Mouse (Mus musculus) forebrain, embryonic 15.5 days (tissue): ENCODE data around the gene Asna1. TPM values are rescaled to one million over a fixed set of nuclear protein-coding genes. Genes with fewer than 3 reads are reported as not detected.

Experiments used
- ATAC-seq: fragments of 200-750 bp; cut with Nextera tagmentation; replicated peaks from 2 replicates; pipeline ENCODE4 v1.8.0; 2017; ENCODE audit warnings: mild to moderate bottlenecking, moderate TSS enrichment, moderate library complexity
- H3K27ac ChIP-seq: fragments of 300-500 bp; sonication (generic); replicated peaks from 2 replicates; pipeline ENCODE4 v1.5.1; 2015; ENCODE audit warnings: mild to moderate bottlenecking, inconsistent platforms
- H3K27me3 ChIP-seq: fragments of 300-500 bp; sonication (generic); 2 replicates; pipeline ENCODE4 v1.6.1; 2015; ENCODE audit warnings: inconsistent platforms
- H3K36me3 ChIP-seq: fragments of 300-500 bp; sonication (generic); 2 replicates; pipeline ENCODE4 v1.6.1; 2015; ENCODE audit warnings: mild to moderate bottlenecking, inconsistent platforms
- H3K4me1 ChIP-seq: fragments of 300-500 bp; sonication (generic); 2 replicates; pipeline ENCODE4 v1.6.1; 2015; ENCODE audit warnings: inconsistent platforms
- H3K4me2 ChIP-seq: fragments of 300-500 bp; sonication (generic); replicated peaks from 2 replicates; pipeline ENCODE4 v1.6.1; 2015; ENCODE audit warnings: mild to moderate bottlenecking, inconsistent platforms
- H3K4me3 ChIP-seq: fragments of 300-500 bp; sonication (generic); 2 replicates; pipeline ENCODE4 v1.5.1; 2015; ENCODE audit warnings: mild to moderate bottlenecking, inconsistent platforms
- H3K9ac ChIP-seq: fragments of 300-500 bp; sonication (generic); replicated peaks from 2 replicates; pipeline ENCODE4 v1.6.1; 2015; ENCODE audit warnings: mild to moderate bottlenecking, inconsistent platforms
- H3K9me3 ChIP-seq: fragments of 300-500 bp; sonication (generic); 2 replicates; pipeline ENCODE4 v1.6.1; 2016; ENCODE audit warnings: inconsistent platforms
- WGBS: fragments of 180-500 bp; shearing (Covaris S2); methylation state at CpG from one replicate; pipeline ENCODE4 v1.1.7; 2015; ENCODE audit warnings: mixed read lengths; 5-methylcytosine and 5-hydroxymethylcytosine counted together
- polyA plus RNA-seq: library from polyadenylated mRNA; unstranded; fragments of >200 nt; fragmentation: Nextera tagmentation; extraction: Ambion mirVana; gene quantifications from 2 replicates; pipeline ENCODE4 v1.2.1, GENCODE M21; 2015

Asna1 gene
- polyA plus RNA-seq = 152 and 154 TPM in 2 replicates

DNA sequence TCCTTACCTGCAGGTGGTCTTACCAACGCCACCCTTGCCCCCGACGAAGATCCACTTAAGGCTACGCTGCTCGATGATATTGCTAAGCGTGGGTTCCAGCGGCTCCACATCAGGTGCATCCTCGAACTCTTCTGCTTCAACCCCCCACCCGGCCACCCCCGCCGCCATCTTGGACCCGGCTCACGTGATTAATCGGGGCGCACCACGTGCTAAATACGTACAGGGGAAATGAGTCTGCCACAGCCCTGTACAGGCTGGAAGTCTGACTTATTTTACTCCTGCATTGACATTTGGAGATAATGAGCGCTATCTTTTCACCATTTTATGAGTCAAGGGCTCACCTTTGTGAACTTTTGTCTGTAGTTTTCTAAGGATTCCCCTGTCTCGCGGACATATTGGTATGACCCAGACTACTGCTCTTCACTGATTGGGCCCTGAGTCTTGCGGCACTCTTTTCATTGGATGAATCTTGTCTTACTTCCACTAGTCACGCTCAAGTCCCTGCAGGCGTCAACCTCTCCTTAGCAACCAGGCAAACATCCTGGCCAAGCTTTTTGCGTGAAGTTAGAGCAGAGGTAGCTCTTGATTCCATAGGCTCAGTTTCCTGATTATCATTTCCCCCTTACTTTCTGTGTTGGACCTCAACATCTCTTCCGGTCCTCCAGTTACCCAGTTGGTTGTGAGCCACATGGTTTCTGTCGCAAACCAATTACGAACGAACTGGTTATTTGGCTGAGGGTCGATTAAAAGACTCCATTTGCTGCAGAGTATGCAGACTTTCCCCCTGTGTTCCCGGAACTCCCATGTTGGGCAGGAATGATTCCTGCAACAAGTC lies at the start of gene Asna1:
Asna1 (minus strand) TSS at position 184 of the 835 bp plus-strand sequence.
- Histone ChIP-seq H3K4me2 (peak within 1 kb of the TSS; percentile 71), H3K27me3 (no peaks in the 10 kb centered on the region), H3K9me3 (no peaks in the 10 kb centered on the region), H3K4me1 (peaks cover 44% of the 10 kb centered on the region), H3K27ac (peak within 1 kb of the TSS; percentile 84), H3K9ac (peak within 1 kb of the TSS; percentile 63), H3K36me3 (peaks cover 33% of the 10 kb centered on the region), H3K4me3 (peak within 1 kb of the TSS; percentile 92)
- peak; percentile 91 for ATAC-seq
- WGBS = 7% methylated on average over 30 of the region's 30 CpGs

DNA sequence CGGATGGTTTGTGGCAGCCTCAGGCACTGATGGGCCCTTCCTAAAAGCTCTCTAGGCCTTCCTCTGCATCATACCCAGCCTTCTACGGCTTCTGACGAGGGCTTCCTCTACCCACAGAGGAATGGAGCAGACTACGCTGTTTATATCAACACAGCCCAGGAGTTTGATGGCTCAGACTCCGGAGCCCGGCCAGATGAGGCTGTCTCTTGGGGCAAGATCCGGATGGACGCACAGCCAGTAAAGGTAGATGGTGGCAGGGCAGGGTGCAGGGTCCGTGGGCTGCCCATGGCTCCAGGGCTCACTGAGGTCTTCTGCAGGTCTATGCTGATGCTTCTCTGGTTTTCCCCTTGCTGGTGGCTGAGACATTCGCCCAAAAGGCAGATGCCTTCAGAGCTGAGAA lies 49.5 kb upstream of the Asna1 start:
- no peak overlapping the region for H3K27ac ChIP-seq
- H3K4me2 ChIP-seq = no peak overlapping the region
- H3K4me3 ChIP-seq = no peak overlapping the region
- no peaks in the 10 kb centered on the region for H3K27me3 ChIP-seq
- peaks cover 42% of the 10 kb centered on the region for H3K36me3 ChIP-seq
- H3K9me3 ChIP-seq = no peaks in the 10 kb centered on the region
- H3K9ac ChIP-seq = no peak overlapping the region
- 93% methylated on average over 10 of the region's 10 CpGs for WGBS
- no peak for ATAC-seq
- peaks cover 25% of the 10 kb centered on the region for H3K4me1 ChIP-seq

DNA sequence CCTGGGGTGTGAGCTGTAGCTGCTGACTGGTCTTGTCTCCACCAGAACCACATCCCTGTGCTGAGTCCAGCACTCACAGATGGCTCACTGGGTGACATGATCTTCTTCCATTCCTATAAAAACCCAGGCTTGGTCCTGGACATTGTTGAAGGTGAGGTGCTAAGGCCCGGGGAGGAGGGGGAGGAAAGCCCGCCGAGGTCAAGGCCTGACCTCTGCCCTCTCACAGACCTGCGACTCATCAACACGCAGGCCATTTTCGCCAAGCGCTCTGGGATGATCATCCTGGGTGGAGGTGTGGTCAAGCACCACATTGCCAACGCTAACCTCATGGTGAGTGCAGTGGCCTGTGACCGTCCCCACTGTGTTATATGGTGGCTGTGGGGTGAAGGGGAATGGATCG lies 49.1 kb upstream of the Asna1 start:
- Histone ChIP-seq H3K9me3 (no peaks in the 10 kb centered on the region), H3K27ac (no peak overlapping the region), H3K27me3 (no peaks in the 10 kb centered on the region), H3K9ac (no peak overlapping the region), H3K4me3 (no peak overlapping the region), H3K36me3 (peaks cover 42% of the 10 kb centered on the region), H3K4me2 (no peak overlapping the region), H3K4me1 (peaks cover 21% of the 10 kb centered on the region)
- no peak for ATAC-seq
- WGBS = 92% methylated on average over 10 of the region's 10 CpGs

DNA sequence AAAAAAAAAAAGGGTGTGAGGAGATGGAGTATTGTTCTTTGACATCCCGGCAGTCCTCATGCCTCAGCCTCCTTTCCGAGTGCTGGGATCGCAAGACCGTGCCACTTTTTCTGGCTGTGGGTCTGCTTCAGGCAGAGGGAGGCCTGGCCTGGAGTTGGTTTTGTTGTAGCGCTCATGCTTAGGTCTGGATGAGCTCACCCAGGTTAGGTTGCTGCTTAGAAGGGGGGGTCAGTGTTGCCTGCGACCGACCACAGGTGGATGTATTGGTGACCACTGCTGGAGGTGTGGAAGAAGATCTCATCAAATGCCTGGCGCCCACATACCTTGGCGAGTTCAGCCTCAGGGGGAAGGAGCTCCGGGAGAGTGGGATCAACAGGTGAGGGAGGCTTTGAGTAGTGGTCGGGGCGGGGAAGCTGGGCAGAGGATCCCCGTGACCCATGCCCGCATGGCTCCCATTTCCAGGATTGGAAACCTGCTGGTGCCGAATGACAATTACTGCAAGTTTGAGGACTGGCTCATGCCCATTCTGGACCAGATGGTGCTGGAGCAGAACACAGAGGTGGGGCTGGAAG lies 48.0 kb upstream of the Asna1 start:
- no peak overlapping the region for H3K4me3 ChIP-seq
- H3K27me3 ChIP-seq = no peaks in the 10 kb centered on the region
- ATAC-seq = no peak
- no peak overlapping the region for H3K27ac ChIP-seq
- no peak overlapping the region for H3K9ac ChIP-seq
- H3K4me2 ChIP-seq = no peak overlapping the region
- peaks cover 21% of the 10 kb centered on the region for H3K4me1 ChIP-seq
- H3K36me3 ChIP-seq = peaks cover 43% of the 10 kb centered on the region
- 94% methylated on average over 15 of the region's 15 CpGs for WGBS
- no peaks in the 10 kb centered on the region for H3K9me3 ChIP-seq

DNA sequence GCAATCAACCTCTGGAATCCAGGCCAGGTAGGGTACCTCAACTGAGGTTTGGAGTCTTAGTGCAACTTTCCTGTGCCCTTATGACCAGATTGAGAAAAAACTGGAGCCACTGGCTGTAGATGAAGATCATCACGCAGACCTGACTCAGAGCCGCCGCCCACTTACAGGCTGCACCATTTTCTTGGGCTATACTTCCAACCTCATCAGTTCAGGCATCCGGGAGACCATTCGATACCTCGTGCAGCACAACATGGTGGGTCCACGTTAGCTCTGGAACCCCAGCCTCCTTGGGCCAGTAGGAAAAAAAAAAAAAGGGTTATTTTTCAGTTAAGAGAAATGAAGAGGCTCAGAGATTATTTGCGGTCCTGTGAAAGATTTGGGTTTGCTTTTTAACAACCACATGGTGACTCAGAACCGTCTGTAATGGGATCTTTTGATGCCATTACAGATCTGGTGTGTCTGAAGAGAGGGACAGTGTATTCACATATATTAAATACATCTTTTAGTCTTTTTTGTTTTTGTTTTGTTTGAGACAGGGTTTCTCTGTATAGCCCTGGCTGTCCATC lies 47.4 kb upstream of the Asna1 start:
- Histone ChIP-seq H3K4me2 (peak overlapping the region; percentile 57), H3K9me3 (no peaks in the 10 kb centered on the region), H3K36me3 (peaks cover 43% of the 10 kb centered on the region), H3K27me3 (no peaks in the 10 kb centered on the region), H3K4me3 (peak overlapping the region; percentile 81), H3K27ac (peak overlapping the region; percentile 96), H3K4me1 (peaks cover 21% of the 10 kb centered on the region), H3K9ac (peak overlapping the region; percentile 71)
- WGBS = 44% methylated on average over 9 of the region's 9 CpGs
- peak; percentile 5; the same call in 1 of the 2 replicates for ATAC-seq

DNA sequence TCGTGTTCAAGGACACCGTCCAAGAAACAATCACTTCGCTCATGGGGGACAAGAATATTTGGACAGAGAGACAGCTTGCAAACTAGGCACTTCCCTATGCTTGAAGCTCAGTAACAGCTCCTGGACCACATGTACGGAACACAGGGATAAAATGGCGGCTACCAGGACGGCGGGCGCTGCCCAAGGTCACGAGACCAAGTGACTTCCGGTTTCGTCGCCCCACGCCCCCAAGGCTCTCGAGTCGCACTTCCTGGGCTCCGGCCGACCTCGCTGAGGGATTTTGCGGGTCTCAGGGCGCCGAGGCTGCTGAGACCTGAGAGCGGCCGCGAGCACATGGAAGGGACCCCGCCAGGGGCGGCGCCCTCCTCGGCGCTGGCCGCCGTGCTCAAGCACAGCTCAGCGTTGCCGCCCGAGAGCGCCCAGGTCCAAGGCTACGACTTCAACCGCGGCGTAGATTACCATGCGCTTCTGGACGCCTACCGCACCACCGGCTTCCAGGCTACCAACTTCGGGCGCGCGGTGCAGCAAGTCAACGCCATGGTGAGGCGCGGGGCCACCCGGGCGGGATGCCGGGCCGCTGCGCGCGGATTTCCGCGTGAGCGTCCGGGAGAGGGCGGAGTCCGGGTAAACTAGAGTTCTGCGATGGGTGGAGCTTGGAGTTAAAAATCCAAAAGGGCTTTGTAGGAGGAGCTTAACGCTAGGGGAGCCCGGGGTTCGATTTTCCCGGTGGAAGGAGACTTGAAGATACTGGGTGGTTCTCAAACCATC lies 46.6 kb upstream of the Asna1 start, which contains the start of gene Dhps:
Dhps (plus strand) TSS at position 244 of the 768 bp plus-strand sequence.
- peak within 1 kb of the TSS; percentile 71 for H3K9ac ChIP-seq
- H3K9me3 ChIP-seq = no peaks in the 10 kb centered on the region
- peak within 1 kb of the TSS; percentile 57 for H3K4me2 ChIP-seq
- ATAC-seq = peak; percentile 93
- H3K27ac ChIP-seq = peak within 1 kb of the TSS; percentile 96
- no peaks in the 10 kb centered on the region for H3K27me3 ChIP-seq
- H3K36me3 ChIP-seq = peaks cover 44% of the 10 kb centered on the region
- peak within 1 kb of the TSS; percentile 81 for H3K4me3 ChIP-seq
- peaks cover 21% of the 10 kb centered on the region for H3K4me1 ChIP-seq
- under 1% methylated on average over 68 of the region's 68 CpGs for WGBS

DNA sequence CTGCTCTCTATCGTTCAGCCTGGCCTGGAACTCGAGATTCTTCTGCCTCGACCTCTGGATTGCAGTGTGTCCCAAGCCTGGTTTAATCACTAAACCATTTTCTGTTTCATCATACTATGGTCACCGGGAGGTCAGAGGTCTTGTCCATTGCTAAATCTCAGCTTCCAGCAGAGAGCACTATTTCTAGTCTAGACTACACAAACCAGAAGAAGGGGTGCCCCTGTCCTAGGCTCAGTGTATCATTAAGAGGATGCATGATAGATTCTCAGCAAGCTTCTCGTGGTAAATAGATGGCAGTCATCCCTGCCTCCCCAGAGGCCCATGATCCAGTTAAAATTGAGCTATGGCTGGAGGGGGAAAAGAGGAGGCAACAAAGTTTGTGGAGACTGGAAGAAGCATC lies 46.0 kb upstream of the Asna1 start:
- H3K9me3 ChIP-seq = no peaks in the 10 kb centered on the region
- H3K4me3 ChIP-seq = peak overlapping the region; percentile 81
- peak overlapping the region; percentile 96 for H3K27ac ChIP-seq
- peak overlapping the region; percentile 71; the same call in 1 of the 2 replicates for H3K9ac ChIP-seq
- H3K4me2 ChIP-seq = peak overlapping the region; percentile 57
- peaks cover 21% of the 10 kb centered on the region for H3K4me1 ChIP-seq
- WGBS = 82% methylated on average over 5 of the region's 5 CpGs
- peaks cover 42% of the 10 kb centered on the region for H3K36me3 ChIP-seq
- H3K27me3 ChIP-seq = no peaks in the 10 kb centered on the region
- ATAC-seq = no peak

DNA sequence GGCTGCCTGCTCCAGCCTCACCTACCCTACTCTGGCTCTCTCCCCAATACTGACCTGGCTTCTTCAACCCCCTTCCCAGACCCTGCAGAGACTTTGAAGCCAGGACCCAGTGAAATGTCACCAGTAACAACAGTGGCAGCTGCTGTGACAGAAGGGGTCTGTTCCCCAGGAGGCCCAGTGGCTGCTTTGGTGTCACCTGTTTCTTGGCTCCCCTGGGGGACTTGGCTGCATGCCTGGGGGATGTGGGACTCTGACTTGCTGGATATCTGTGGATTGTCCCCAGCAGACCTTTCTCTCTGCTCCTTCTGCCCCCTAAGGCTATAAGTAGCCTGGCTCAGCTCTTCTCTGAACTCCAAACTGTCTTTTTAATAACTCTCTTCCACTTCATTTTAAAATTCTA lies 42.9 kb upstream of the Asna1 start, which contains the start of gene Gm5741:
Gm5741 (minus strand) TSS at position 1 of the 400 bp plus-strand sequence.
- Histone ChIP-seq H3K9me3 (no peaks in the 10 kb centered on the region), H3K9ac (no peak within 1 kb of the TSS), H3K4me2 (no peak within 1 kb of the TSS), H3K4me3 (no peak within 1 kb of the TSS), H3K4me1 (peaks cover 18% of the 10 kb centered on the region), H3K27ac (no peak within 1 kb of the TSS), H3K27me3 (no peaks in the 10 kb centered on the region), H3K36me3 (peaks cover 24% of the 10 kb centered on the region; the same call in 1 of the 2 replicates)
- ATAC-seq = no peak

DNA sequence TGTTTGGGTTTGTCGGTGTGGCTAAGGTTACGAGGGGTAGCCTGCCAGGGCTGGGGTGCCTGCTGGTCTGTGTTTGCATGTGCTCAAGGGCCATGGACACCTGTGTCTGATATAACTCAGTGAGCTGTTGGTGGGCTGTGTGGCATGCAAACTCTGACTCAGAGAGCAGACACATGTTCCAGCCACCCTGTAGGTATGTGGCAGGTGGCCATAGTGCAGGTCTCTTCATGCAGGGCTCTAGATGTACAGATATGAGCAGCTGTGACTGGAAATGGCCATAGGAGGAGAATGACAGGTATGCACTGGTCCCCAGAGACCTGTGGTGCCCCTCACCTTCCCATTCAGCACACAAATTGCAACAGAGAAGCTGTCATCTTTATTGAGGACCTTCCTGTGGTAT lies 42.1 kb upstream of the Asna1 start:
- no peaks in the 10 kb centered on the region for H3K9me3 ChIP-seq
- ATAC-seq = no peak
- no peak overlapping the region for H3K9ac ChIP-seq
- no peaks in the 10 kb centered on the region for H3K27me3 ChIP-seq
- 92% methylated on average over 2 of the region's 2 CpGs for WGBS
- no peak overlapping the region for H3K27ac ChIP-seq
- peaks cover 28% of the 10 kb centered on the region; the same call in 1 of the 2 replicates for H3K36me3 ChIP-seq
- H3K4me1 ChIP-seq = peaks cover 14% of the 10 kb centered on the region
- H3K4me2 ChIP-seq = no peak overlapping the region
- no peak overlapping the region for H3K4me3 ChIP-seq

DNA sequence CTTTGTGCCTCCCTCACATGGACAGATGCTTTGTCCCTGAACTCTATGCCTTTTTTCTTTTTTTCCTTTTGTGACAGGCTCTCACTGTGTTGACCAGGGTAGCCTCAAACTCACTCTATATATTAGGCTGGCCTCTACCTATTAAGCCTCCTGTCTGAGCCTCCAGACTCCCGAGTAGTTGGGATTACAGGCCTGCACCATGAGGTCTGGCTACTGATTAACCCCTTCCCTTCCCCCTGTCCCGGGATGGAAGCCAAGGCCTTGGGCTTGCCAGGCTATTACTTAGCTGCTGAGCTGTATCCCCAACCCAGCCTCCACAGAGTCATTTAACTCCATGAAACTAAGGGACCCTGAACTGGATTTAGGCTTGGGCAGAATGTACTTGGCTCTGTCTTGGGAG lies 40.1 kb upstream of the Asna1 start:
- WGBS = 45% methylated on average over 2 of the region's 2 CpGs
- Histone ChIP-seq H3K36me3 (peaks cover 28% of the 10 kb centered on the region; the same call in 1 of the 2 replicates), H3K9me3 (no peaks in the 10 kb centered on the region)

DNA sequence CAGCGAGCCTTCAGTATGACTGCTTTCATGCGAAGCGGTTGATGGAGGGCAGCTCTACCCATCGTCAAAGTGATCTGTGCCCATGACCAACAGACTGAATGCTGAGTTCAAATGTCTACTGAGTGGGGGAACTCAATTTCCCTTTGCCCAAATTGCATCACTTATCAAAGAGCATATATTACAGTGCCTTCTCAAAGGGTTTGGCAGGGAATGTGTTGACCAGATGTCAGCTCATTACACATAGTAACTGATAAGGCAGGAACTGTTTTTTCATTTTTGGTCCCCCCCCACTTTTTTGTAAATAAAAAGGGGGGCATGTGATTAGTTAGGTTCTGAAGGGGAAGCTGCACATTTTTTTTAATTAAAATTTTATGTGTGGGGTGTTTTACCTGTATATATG lies 37.5 kb upstream of the Asna1 start:
- H3K9me3 ChIP-seq = no peaks in the 10 kb centered on the region
- H3K4me3 ChIP-seq = no peak overlapping the region
- ATAC-seq = no peak
- peaks cover 19% of the 10 kb centered on the region; the same call in 1 of the 2 replicates for H3K36me3 ChIP-seq
- peaks cover 21% of the 10 kb centered on the region for H3K4me1 ChIP-seq
- no peak overlapping the region for H3K4me2 ChIP-seq
- H3K27ac ChIP-seq = no peak overlapping the region
- H3K27me3 ChIP-seq = no peaks in the 10 kb centered on the region
- WGBS = 96% methylated on average over 4 of the region's 4 CpGs
- no peak overlapping the region for H3K9ac ChIP-seq

More for the DNA sequence above, 40.1 kb upstream of the Asna1 start:
- Histone ChIP-seq H3K4me1 (peaks cover 21% of the 10 kb centered on the region), H3K9ac (no peak overlapping the region), H3K27ac (no peak overlapping the region), H3K4me3 (no peak overlapping the region), H3K4me2 (no peak overlapping the region), H3K27me3 (no peaks in the 10 kb centered on the region)
- ATAC-seq = no peak
